Mouse (Mus musculus): Measurements from ENCODE around the gene Tenm3.

The Tenm3 gene

DNA sequence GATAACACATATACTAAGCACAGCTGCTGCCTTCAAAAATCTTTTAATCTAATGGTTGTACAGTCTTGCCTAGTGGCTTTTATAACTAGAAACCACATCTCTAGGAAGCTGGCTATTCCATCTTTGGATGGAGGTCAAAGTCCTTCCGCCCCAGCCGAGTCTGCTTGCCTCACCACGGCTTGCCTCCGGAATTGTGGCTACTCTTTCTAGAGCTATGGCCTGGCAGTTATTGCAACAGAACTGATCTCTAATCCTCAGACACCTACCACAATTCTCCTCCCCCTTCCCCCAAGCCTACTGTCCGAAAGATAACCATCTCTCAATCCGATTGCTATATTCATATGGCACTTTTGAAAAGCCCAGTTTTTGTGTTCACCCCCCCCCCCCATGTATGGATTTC lies 101.0 kb downstream of the Tenm3 start:
- DNase-seq (ENCODE audit: low read depth, low spot score) = no peak

DNA sequence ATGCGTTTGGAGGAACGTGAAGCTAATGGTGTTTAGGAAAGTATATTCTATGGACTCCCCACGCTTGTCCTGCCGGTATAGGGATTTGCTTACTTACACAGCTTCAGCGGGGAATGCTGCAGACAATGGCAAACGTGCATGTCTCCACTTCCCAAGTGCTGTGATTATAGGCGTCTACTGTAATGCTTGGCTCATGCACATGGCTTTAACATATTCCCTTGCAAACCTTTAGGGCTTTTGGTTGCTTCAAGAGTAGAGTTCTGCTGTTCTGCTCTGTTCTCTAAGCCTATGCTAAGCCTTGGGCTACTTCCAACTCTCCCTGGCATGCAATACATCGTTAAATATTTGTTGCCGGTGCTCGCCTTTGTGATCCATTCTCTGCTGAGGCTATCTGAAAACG lies 102.8 kb downstream of the Tenm3 start:
- no peak for DNase-seq (ENCODE audit: low read depth, low spot score)

DNA sequence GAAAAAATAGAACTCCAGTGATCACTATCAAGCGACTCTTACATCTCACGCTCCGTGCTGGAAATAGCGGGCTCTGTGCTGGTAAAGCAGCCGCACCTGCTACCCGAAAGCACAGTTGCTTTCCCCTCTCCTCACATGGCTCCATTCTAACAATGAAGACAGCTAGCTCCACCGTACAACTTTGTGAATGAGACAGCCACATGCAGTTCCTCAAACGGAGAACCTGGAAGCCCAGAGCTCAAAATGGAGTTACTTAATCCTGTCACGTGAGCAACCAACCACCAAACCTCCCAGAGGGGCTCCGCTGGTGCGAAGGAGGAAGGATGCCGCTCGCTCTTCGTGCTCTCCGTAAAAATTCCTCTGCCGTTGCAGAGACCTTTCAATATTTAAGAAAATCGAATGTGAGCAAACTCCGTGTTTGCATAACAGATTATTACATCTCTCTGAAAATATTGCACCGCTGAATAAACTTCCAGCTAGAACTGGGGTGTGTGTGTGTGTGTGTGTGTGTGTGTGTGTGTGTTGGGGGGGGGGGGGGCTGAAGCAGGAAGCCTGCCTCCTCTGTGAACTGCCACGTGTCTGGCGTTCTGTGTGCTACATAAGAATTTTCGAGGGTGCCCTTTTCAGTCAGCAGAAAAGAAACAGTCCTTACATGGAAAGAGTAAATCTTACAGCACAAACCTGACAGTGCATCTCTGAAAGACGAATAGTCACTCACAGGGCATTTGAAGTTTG lies 103.4 kb downstream of the Tenm3 start:
- DNase-seq (ENCODE audit: low read depth, low spot score) = peak; percentile 62

DNA sequence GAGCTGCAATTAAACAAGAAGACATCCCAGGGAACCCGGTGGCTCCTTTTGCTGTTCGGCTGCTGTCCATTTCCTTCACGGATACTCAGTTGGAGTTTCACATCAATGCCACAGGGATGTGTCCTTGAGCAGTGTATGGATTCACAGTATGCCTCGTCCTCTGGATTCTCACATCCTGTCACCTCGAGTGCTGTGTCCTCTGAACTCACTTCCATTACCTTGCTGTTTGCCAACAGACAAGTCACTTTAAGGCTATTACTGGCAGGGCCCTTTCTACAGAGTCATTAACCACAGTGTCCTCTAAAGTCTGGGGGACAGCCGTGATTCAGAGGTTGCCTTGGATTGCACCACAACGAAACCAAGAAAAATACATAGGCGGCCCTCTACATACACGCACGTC lies 110.0 kb downstream of the Tenm3 start:
- DNase-seq (ENCODE audit: low read depth, low spot score) = no peak

DNA sequence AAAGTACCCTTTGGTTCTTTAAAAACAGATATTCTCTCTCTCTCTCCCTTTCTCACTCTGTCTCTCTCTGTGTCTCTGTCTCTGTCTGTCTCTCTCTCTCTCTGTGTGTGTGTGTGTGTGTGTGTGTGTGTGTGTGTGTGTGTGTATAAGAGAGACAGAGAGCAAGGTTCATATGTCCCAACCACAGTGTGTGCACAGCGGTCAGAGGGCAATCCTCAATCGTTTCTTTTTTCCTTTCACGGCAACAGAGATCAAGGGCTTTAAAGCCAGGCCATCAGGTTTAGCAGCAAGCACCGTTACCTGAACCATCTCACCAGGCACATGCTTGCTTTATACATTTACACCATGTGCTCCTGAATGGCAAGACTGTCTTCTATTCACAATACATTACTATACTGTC lies 110.7 kb downstream of the Tenm3 start:
- DNase-seq (ENCODE audit: low read depth, low spot score) = no peak

DNA sequence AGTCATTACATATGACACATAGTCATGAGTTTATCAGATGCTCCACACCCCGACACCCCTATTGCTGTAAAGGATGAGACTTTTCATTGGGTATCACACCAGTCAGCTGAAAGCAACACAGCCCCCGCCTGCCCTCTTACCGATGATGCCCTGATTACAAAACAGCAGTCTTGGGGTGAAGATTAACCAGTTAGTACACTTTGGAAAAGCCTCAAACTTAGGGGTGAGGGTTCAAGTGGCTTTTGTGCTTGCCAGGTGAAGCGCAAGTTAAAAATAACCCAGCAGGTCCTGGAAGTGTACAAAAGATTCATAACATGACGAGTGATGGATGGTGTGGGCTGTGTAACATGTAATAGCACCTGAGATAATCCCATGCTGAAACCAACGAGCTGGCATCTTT lies 113.0 kb downstream of the Tenm3 start:
- no peak for DNase-seq (ENCODE audit: low read depth, low spot score)

DNA sequence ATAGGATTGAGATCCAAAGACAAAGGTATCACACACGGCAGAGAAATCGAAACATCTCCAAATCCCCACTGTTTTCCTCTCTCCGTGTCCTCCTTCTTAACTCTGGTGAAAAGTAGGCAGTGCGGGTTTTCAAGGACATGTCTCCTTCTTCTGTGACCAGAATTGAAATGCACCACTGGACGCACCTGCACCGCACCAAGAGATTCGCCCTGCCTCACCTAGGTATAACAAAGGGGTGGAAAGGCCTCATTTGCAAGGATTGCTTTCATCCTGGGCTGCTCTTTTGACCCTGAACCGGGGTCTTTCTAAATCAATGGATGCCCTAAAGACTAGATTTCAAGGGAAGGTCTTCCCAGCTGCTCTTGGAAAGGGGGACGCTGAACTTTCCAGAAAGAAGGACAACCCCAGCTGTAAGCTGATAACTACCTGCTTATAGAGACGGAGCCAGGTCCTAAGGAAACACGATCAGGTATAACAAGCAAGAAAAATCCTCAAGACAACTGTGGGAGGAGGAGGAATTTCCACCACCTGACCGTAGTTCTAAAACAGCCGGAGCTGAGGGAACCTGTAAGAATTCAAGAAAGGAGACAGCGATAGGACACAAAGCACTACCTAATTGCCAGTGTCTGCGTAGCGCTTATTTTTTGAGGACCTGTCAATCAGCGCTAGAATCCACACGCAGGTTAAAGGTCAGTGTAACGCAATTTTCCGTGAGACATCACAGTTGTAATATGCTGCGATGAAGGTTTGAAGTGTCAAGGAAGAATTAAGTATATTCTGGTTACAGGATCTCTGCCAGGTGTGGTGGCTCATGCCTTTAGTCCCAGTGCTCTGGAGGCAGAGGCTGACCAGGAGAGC lies 114.7 kb downstream of the Tenm3 start:
- DNase-seq (ENCODE audit: low read depth, low spot score) = peak; percentile 84

DNA sequence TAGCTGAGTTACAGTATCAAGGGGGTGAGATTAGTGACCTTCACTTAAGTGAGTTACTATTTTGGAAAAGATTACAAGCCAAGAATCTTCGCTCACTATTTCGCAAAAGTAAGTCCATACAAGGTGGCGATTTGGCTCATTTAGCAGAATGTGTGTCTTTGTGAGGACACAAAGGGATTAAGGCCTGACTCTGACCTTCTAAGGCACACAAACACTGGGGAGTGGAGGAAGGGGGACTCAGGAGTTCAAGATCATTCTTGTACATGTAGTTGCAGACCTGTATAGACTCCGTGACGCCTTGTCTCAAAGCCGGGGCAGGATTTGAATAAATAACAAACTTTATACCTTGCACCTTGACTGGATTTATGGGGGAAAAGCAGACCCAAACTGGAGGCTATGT lies 115.7 kb downstream of the Tenm3 start:
- DNase-seq (ENCODE audit: low read depth, low spot score) = peak; percentile 46

DNA sequence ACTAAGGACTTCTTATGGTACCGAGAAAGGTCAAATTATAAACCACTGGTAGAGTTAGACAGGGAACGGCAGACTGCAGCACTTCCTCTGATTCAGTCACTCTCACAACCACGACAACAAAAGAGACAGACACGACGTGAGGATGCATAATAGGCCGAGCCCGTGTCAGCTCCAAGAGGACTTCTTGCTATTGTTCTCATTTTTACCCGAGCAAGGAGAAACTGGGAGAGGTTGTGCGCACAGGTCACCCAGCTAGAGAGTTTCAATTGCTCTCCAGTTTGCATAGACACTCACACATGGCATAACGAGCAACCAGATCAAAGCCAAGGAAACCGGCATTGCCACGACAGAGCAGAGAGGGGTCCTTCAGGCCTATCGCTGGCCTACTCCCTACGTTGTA lies 121.0 kb downstream of the Tenm3 start:
- DNase-seq (ENCODE audit: low read depth, low spot score) = peak; percentile 69

DNA sequence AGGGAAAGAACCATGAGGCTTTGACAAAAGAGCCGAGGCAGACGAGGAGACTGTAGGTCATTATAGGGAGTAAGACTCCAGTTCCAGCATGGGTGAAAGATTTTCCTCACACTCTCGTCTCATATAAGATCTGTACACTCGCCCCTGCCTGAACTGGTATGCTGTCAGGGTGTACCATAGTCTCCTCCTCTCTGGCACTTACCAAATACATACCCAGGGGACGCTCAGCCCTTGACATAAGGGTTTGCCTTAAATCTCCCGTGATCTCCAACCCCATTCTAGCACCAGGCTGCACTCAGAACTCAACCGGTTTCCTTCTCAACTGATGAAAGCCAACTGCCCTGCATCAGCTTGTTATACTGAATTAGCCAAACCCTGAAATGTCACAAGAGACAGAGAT lies 121.4 kb downstream of the Tenm3 start:
- peak; percentile 29 for DNase-seq (ENCODE audit: low read depth, low spot score)

DNA sequence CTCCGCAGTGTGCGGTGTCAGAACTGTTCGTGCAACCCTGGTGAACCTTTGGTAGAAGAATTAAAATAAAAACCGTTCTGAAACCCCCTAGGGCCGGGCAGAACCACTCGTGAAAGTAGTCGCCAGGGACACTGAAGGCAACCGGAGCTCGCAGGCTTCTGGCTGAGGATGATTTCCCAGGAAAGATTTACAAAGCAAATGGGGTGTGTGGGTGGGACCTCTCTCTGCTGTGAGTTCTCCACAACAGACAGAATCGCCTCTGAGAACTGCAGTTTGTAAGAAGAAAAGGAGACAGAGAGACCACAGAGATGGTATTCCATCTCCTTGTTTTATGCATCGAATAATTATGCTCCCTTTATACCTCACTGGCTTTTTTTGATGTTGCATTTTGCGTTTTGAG lies 122.4 kb downstream of the Tenm3 start:
- peak; percentile 33 for DNase-seq (ENCODE audit: low read depth, low spot score)

DNA sequence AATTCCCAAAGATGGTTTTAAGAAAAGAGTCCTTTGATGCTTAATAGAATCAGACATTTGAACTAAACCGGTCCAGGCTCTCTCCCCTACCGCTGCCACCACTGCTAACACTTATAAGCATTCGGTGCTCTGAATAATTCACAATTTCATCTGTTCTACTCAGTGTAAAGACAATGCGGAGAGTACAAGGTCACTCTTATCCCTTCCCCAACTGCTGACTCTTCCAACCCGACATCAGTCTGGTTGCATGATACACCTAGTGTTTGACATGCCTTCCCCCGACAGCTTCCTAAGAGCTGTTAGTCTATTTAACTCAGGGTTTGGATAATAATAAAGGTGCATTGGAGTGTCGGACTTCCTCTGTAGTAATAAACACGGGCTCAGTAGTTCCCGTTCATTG lies 128.1 kb downstream of the Tenm3 start:
- DNase-seq (ENCODE audit: low read depth, low spot score) = no peak

DNA sequence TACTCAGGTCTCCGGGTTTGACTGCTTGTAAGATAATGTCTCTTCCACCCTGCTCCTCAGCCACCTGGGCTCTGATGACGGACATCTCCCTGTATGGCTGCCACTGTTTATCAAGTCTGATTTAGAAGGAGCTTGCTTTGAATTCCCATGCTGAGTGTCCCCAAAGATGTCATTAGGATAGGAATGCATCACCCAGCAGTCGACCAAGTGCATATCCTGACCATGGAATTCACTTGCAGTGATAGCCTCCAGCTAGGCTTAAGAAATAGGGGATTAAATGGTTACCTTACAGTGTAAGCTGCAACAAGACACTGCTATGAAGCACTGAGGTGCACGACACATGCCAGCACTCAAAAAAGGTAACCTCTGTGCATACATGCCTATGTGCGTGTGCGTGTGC lies 137.1 kb downstream of the Tenm3 start:
- DNase-seq (ENCODE audit: low read depth, low spot score) = peak; percentile 17

DNA sequence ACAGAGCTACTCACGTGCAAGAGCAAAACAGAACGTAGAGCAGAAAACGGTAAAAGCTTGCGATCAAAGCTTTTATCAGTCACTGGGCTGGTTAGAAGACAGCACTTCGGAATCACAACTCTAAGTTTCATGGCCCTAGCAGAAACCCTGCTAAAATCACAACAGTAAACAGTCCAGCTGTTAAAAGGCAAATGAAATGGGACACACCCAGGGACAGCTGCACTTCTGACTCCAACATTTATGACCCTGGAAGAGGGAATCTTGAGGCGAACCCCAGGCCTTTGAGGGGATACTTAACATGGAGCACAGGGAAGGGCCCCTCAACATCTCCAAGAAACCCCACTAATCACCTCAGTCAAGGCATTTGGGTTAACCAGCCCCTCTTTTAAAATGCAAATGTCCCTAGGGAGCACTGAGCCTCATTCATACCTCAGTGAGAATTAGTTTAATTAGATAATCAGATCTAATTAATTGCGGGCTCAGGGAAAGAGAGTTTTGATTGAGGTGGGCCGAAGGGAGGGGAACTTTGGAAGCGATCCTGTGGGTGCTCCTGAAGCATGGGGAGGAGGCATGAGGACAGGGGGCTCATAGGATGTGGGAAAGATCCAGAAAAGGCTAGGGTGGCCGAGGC lies 138.8 kb downstream of the Tenm3 start:
- DNase-seq (ENCODE audit: low read depth, low spot score) = no peak

DNA sequence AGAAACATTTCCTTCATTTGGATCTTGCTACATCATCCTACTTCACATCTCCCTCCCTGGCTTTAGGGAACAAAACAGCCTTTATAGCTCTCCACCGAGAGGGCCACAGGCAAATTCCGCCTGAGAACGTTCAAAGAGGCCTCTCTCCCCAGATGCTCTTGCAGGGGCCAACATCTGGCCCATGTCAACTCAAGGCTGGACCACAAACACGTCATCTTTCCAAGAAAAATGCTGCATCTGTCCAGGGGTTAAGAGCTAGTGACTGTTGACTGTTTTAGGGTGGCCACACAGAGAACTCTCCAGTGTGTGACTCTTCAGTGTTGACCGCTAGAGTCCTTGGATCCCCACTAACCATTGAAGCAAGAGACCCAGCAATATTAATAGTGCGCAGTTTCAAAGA lies 139.3 kb downstream of the Tenm3 start:
- no peak for DNase-seq (ENCODE audit: low read depth, low spot score)

DNA sequence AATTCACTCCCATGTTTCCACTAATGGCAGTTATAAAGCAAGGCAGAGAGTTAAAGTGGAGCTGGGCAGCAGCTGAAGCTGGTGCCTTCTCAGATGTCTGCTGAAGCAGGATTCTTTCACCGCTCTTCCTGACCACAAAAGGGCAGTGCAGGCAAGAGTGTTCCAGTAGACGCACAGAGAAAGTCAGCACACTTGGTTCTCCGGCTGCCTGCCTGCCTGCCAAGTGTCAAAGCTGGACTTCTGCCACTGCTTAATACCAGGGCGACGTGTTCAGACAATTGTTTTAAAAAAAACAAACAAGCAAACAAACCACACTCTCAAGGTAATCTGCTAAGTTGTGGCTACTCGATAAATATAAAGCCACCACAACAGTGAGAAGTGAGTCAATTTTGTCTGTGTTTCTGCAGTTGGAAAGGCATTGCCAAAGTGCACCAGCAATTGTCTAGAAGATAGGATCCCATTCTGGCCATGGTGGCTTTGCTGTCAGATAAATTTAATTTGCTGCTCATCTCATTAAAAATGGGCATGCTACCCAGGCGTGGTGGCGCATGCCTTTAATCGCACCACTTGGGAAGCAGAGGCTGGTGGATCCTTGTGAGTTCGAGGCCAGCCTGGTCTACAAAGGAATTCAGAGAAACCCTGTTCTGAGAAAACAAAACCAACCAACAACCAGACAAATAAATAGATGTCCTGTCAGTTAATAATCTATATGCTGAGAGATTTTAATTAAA lies 152.9 kb downstream of the Tenm3 start:
- no peak for DNase-seq (ENCODE audit: low read depth, low spot score)

DNA sequence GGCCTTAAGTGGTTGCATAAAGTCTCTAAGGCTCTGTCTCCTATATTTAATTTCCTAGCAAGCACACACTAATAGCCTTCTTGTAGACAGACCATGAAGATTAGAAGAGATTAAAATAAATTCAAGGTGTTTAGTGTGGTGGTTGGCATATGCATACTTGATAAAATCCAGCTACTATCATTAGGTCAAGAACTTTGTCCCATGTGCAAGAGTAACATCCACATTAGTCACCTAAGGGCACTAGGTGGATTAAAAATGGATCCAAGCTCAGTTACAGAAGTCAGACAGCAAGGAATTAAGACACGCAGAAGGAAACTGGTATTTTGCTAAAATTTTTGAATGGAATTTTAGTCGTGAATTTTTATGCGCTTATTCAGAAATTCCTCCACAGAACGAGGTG lies 155.0 kb downstream of the Tenm3 start:
- no peak for DNase-seq (ENCODE audit: low read depth, low spot score)

DNA sequence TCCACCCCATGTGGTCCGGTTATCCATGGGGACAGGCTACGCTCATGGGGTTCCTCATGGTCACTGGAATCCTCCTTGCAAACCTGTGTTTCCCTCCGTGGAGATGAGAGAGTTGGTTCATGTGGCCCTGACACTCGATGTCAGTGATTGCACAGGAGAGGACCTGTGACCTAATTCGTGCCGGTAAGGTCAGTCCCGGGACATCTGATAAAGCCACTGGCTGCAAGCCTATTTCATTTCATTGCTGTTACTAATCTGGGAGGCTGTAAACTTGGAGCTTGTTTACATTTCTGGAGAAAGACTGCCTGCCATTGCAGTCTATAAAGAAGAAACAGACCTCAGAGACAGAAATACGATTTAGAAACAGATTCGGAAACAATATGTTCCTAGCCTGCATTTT lies 155.6 kb downstream of the Tenm3 start:
- DNase-seq (ENCODE audit: low read depth, low spot score) = no peak

DNA sequence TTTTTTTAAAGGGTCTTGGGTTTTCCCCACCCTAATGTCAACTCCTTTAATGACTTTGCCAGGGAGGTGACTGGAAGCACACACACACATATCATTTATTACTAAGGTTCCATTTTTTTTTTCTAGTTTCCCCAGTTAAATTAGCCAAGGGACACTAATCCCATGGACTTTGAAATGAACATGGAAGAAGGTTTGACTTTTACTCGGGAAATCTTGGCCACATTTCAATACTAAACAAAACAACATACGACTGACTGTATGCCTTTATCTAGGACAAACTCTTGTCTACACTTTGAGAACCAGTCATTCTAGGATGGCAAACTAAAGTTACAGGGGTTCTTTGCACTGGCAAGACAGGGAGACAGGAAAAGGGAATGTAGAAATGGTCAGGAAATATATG lies 170.3 kb downstream of the Tenm3 start:
- DNase-seq (ENCODE audit: low read depth, low spot score) = no peak

DNA sequence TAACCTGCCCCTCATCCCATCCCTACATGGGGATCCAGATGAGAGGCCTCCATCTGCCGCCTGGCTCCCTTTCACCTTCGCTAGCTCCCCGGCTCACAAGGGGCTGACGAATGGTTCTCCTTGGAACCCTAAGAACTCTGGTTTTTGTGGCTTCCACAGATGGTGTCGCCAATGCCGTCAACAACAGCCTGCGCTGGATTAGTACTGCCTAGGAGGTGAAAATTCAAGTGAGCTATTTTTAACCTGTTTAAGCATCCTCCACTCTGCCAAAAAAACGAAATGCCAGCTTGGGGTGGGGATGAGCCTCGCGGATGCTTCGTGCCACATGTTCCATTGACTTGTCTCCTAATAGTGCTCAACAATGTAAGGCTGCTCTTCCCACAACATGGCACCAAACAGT lies 171.3 kb downstream of the Tenm3 start:
- no peak for DNase-seq (ENCODE audit: low read depth, low spot score)

DNA sequence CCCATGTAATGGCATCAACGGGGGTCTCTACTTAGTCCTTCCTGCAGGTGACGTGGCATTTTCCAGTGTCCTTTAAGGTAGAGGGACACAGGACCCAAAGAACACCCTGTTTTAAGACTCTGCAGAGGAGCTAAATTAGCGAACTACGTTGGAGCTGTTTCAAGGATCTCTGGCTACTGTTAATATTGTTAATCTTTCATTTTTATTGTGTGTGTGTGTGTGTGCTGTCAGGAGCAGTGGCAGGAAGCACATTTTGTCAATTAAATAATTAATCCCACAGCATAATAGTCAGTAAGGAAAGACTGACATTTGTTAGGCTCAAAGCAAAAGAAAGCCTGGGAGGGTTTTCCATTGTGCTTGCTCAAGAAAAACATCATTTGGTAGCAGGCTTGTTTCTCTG lies 172.4 kb downstream of the Tenm3 start:
- no peak for DNase-seq (ENCODE audit: low read depth, low spot score)

DNA sequence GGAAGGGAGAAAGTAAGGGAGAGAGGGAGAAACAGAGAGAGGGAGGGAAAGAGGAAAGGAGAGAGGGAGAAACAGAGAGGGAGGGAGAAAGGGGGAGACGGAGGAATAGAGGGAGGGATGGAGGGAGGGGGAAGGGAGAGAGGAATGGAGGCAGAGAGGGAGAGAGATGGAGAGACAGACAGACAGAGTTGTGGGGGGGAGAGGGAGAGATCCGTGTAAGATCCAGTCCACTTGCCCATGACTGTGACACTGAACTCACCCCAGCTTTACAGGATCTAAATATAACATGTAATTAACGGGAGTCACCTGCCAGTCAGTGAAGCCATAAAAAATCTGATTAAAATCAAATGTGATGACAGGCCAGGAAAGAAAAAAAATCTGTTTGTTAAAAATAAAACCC lies 172.9 kb downstream of the Tenm3 start:
- DNase-seq (ENCODE audit: low read depth, low spot score) = no peak
